Comparison of ENCODE assay signal across 8 mouse cellular contexts in the genomic region with DNA sequence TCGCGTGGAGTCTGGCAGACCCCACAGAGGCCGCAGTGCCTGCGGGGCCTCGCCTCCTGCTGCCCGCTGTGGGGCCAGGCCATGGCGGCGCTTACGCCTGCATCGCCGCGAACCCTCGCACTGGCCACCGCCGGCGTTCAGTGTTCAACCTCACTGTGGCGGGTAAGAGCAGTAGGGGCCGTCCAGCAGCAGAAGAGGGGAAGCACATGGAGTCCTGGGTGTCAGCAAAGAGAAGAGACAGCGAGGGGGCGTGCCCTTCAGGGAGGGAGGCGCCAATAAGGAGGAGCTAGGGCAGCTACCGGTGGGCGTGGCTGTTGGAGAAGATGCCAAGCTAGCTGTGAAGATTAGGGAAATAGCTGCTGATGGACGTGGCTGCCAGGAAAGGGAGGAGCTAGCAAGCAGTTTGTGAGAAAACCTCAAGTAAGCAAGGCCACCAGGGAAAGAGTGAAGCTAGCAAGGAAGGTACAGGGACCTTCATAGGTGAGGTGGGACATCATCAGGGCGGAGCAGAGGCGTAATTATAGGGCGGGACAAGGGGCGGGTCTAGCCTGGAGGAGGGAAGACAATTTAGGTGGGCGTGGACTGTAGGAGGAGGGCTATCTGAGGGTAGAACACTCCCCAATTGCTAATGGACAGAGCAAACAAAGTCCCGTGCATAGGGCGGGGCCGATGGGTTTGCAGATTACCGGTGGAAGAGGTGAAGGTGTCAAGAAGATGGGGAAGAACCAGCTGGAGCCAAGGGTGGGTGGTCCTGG. TPM values are rescaled to one million over a fixed set of nuclear protein-coding genes. Genes with fewer than 3 reads are reported as not detected.
DNase-seq lines count a peak whose midpoint lies in the region; ATAC-seq and TF ChIP-seq lines count a peak whose summit lies in the region.

No protein-coding gene starts in this region.

- H3K27ac ChIP-seq in embryonic facial prominence, embryonic 12.5 days, result no peak overlapping the region
- H3K27ac ChIP-seq in intestine, postnatal 0 days (ENCODE audit: low read depth, low read length), result no peak overlapping the region; the same call in 1 of the 2 replicates
- no peak overlapping the region for H3K27ac ChIP-seq in limb, embryonic 12.5 days
- peak overlapping the region; percentile 46; the same call in 1 of the 2 replicates for H3K27ac ChIP-seq in midbrain, embryonic 14.5 days (replicated peaks; ENCODE audit: low read depth, low read length)

- peak; percentile 95 for DNase-seq in 416B (ENCODE audit: low read depth)
- DNase-seq in adrenal gland, postnatal 36 days, result peak; percentile 88 to 92
- DNase-seq in midbrain, embryonic 14.5 days, result peak; percentile 89
- DNase-seq in spleen, adult 12 weeks (ENCODE audit: low spot score), result peak; percentile 81

- ATAC-seq in embryonic facial prominence, embryonic 12.5 days (ENCODE audit: insufficient number of reproducible peaks, insufficient read depth, low FRiP score, low TSS enrichment), result peak; percentile 83
- peak; percentile 78 for ATAC-seq in granulocyte monocyte progenitor cell, adult 5-6 weeks (replicated peaks; ENCODE audit: poor library complexity, severe bottlenecking)
- ATAC-seq in intestine, postnatal 0 days, result peak; percentile 83
- ATAC-seq in limb, embryonic 12.5 days (ENCODE audit: insufficient number of reproducible peaks, insufficient read depth, low FRiP score, low TSS enrichment, low read depth), result peak; percentile 73
- peak; percentile 78 for ATAC-seq in midbrain, embryonic 14.5 days (ENCODE audit: low FRiP score, low TSS enrichment)

- WGBS in embryonic facial prominence, embryonic 12.5 days, result under 1% methylated on average over 33 of the region's 33 CpGs
- 1% methylated on average over 33 of the region's 33 CpGs for WGBS in intestine, postnatal 0 days
- WGBS in limb, embryonic 12.5 days, result under 1% methylated on average over 33 of the region's 33 CpGs
- WGBS in midbrain, embryonic 14.5 days, result under 1% methylated on average over 33 of the region's 33 CpGs

- peak overlapping the region; percentile 67 for H3K4me2 ChIP-seq in embryonic facial prominence, embryonic 12.5 days (replicated peaks)
- H3K4me2 ChIP-seq in intestine, postnatal 0 days (replicated peaks; ENCODE audit: low read depth), result peak overlapping the region; percentile 97
- H3K4me2 ChIP-seq in limb, embryonic 12.5 days, result peak overlapping the region; percentile 82
- peak overlapping the region; percentile 75 for H3K4me2 ChIP-seq in midbrain, embryonic 14.5 days (ENCODE audit: low read length)

- TF ChIP-seq CTCF in intestine, postnatal 0 days (IDR thresholded peaks at IDR 0.05; ENCODE audit: low read depth), result peak; percentile 62

- H3K36me3 ChIP-seq in embryonic facial prominence, embryonic 12.5 days, result no peaks in the 10 kb centered on the region
- H3K36me3 ChIP-seq in intestine, postnatal 0 days (ENCODE audit: control insufficient read depth, insufficient read depth), result no peaks in the 10 kb centered on the region; the same call in 1 of the 2 replicates
- no peaks in the 10 kb centered on the region for H3K36me3 ChIP-seq in limb, embryonic 12.5 days
- no peaks in the 10 kb centered on the region for H3K36me3 ChIP-seq in midbrain, embryonic 14.5 days (ENCODE audit: control insufficient read depth, insufficient read depth, low read length)

- H3K9me3 ChIP-seq in embryonic facial prominence, embryonic 12.5 days, result no peaks in the 10 kb centered on the region
- H3K9me3 ChIP-seq in intestine, postnatal 0 days (ENCODE audit: control insufficient read depth), result no peaks in the 10 kb centered on the region
- H3K9me3 ChIP-seq in limb, embryonic 12.5 days, result no peaks in the 10 kb centered on the region
- no peaks in the 10 kb centered on the region for H3K9me3 ChIP-seq in midbrain, embryonic 14.5 days (ENCODE audit: control insufficient read depth, low read length)

- H3K9ac ChIP-seq in embryonic facial prominence, embryonic 12.5 days, result no peak overlapping the region; the same call in 1 of the 2 replicates
- peak overlapping the region; percentile 51 for H3K9ac ChIP-seq in intestine, postnatal 0 days (ENCODE audit: low read depth, low read length)
- H3K9ac ChIP-seq in limb, embryonic 12.5 days (replicated peaks), result peak overlapping the region; percentile 44; the same call in 1 of the 2 replicates
- peak overlapping the region; percentile 49 for H3K9ac ChIP-seq in midbrain, embryonic 14.5 days (replicated peaks; ENCODE audit: low read length)

- H3K27me3 ChIP-seq in embryonic facial prominence, embryonic 12.5 days, result peaks cover 19% of the 10 kb centered on the region; the same call in 1 of the 2 replicates
- no peaks in the 10 kb centered on the region for H3K27me3 ChIP-seq in intestine, postnatal 0 days (replicated peaks; ENCODE audit: control insufficient read depth, insufficient read depth, low read length)
- peaks cover 46% of the 10 kb centered on the region for H3K27me3 ChIP-seq in limb, embryonic 12.5 days
- H3K27me3 ChIP-seq in midbrain, embryonic 14.5 days (ENCODE audit: control insufficient read depth, insufficient read depth, low read length), result no peaks in the 10 kb centered on the region

- H3K4me3 ChIP-seq in embryonic facial prominence, embryonic 12.5 days, result peak overlapping the region; percentile 40
- peak overlapping the region; percentile 51 for H3K4me3 ChIP-seq in intestine, postnatal 0 days (ENCODE audit: low read depth, low read length)
- peak overlapping the region; percentile 48 for H3K4me3 ChIP-seq in limb, embryonic 12.5 days (replicated peaks)
- H3K4me3 ChIP-seq in midbrain, embryonic 14.5 days (replicated peaks; ENCODE audit: low read depth, low read length), result peak overlapping the region; percentile 40

- H3K4me1 ChIP-seq in embryonic facial prominence, embryonic 12.5 days, result 0 out of 2 replicates have a peak, but pooled peaks cover 4% of the 10 kb centered on the region
- no peaks in the 10 kb centered on the region for H3K4me1 ChIP-seq in intestine, postnatal 0 days (replicated peaks; ENCODE audit: control insufficient read depth, insufficient read depth, low read length)
- peaks cover 17% of the 10 kb centered on the region; the same call in 1 of the 2 replicates for H3K4me1 ChIP-seq in limb, embryonic 12.5 days (replicated peaks)
- peaks cover 10% of the 10 kb centered on the region; the same call in 1 of the 2 replicates for H3K4me1 ChIP-seq in midbrain, embryonic 14.5 days (ENCODE audit: control insufficient read depth, insufficient read depth, low read length)

RNA-seq across cellular contexts. Expression of a gene that starts 2.6 kb away (rescaled TPM):
- total RNA-seq in adrenal gland, postnatal 36 days (2021), result 1 to 10 TPM; 1.5 to 1.7 TPM
- 5.2 and 6.7 TPM in 2 replicates for polyA plus RNA-seq in embryonic facial prominence, embryonic 12.5 days (2016; fragmentation: Nextera tagmentation; extraction: Ambion mirVana)
- 5.9 and 10.4 TPM in 2 replicates for total RNA-seq in granulocyte monocyte progenitor cell, adult 5-6 weeks (2014; fragmentation: Nextera tagmentation)
- total RNA-seq in granulocyte monocyte progenitor cell, adult 5-6 weeks (2017), result 4.3 and 4.4 TPM in 2 replicates
- polyA plus RNA-seq in intestine, postnatal 0 days (2015; fragmentation: Nextera tagmentation; extraction: Ambion mirVana), result 4.5 and 5.3 TPM in 2 replicates
- 1.8 and 3.7 TPM in 2 replicates for polyA plus RNA-seq in limb, embryonic 12.5 days (2016; fragmentation: Nextera tagmentation; extraction: Ambion mirVana)
- polyA plus RNA-seq in midbrain, embryonic 14.5 days (2014; fragmentation: Nextera tagmentation; extraction: Ambion mirVana), result 8.0 and 12.5 TPM in 2 replicates

RNA-seq across cellular contexts. Expression of a gene that starts 21.6 kb away (rescaled TPM):
- total RNA-seq in adrenal gland, postnatal 36 days (2021), result 1 to 10 TPM in 1 of 2 experiments, not detected in 1; 1.2 TPM
- polyA plus RNA-seq in embryonic facial prominence, embryonic 12.5 days (2016; fragmentation: Nextera tagmentation; extraction: Ambion mirVana), result 0.38 and 0.90 TPM in 2 replicates
- 0.43 TPM in 1 of 2 replicates, not detected in the other for total RNA-seq in granulocyte monocyte progenitor cell, adult 5-6 weeks (2014; fragmentation: Nextera tagmentation)
- total RNA-seq in granulocyte monocyte progenitor cell, adult 5-6 weeks (2017), result 5.7 TPM in 1 of 2 replicates, not detected in the other
- polyA plus RNA-seq in intestine, postnatal 0 days (2015; fragmentation: Nextera tagmentation; extraction: Ambion mirVana), result 0.23 and 0.24 TPM in 2 replicates
- 1.1 TPM in 1 of 2 replicates, not detected in the other for polyA plus RNA-seq in limb, embryonic 12.5 days (2016; fragmentation: Nextera tagmentation; extraction: Ambion mirVana)
- polyA plus RNA-seq in midbrain, embryonic 14.5 days (2014; fragmentation: Nextera tagmentation; extraction: Ambion mirVana), result not detected in 2 replicates

RNA-seq across cellular contexts. Expression of a gene that starts 21.6 kb away (rescaled TPM):
- total RNA-seq in adrenal gland, postnatal 36 days (2021), result 100 to 1,000 TPM; 504 to 548 TPM
- polyA plus RNA-seq in embryonic facial prominence, embryonic 12.5 days (2016; fragmentation: Nextera tagmentation; extraction: Ambion mirVana), result 237 and 240 TPM in 2 replicates
- 485 and 520 TPM in 2 replicates for total RNA-seq in granulocyte monocyte progenitor cell, adult 5-6 weeks (2014; fragmentation: Nextera tagmentation)
- total RNA-seq in granulocyte monocyte progenitor cell, adult 5-6 weeks (2017), result 676 and 828 TPM in 2 replicates
- polyA plus RNA-seq in intestine, postnatal 0 days (2015; fragmentation: Nextera tagmentation; extraction: Ambion mirVana), result 813 and 825 TPM in 2 replicates
- polyA plus RNA-seq in limb, embryonic 12.5 days (2016; fragmentation: Nextera tagmentation; extraction: Ambion mirVana), result 236 and 240 TPM in 2 replicates
- 101 and 120 TPM in 2 replicates for polyA plus RNA-seq in midbrain, embryonic 14.5 days (2014; fragmentation: Nextera tagmentation; extraction: Ambion mirVana)

RNA-seq across cellular contexts. Expression of a gene that starts 24.4 kb away (rescaled TPM):
- total RNA-seq in adrenal gland, postnatal 36 days (2021), result 1 to 10 TPM; 1.3 to 1.5 TPM
- 1.9 and 2.0 TPM in 2 replicates for polyA plus RNA-seq in embryonic facial prominence, embryonic 12.5 days (2016; fragmentation: Nextera tagmentation; extraction: Ambion mirVana)
- not detected in 2 replicates for total RNA-seq in granulocyte monocyte progenitor cell, adult 5-6 weeks (2014; fragmentation: Nextera tagmentation)
- not detected in 2 replicates for total RNA-seq in granulocyte monocyte progenitor cell, adult 5-6 weeks (2017)
- polyA plus RNA-seq in intestine, postnatal 0 days (2015; fragmentation: Nextera tagmentation; extraction: Ambion mirVana), result 0.20 TPM in 2 replicates
- 1.4 and 1.7 TPM in 2 replicates for polyA plus RNA-seq in limb, embryonic 12.5 days (2016; fragmentation: Nextera tagmentation; extraction: Ambion mirVana)
- polyA plus RNA-seq in midbrain, embryonic 14.5 days (2014; fragmentation: Nextera tagmentation; extraction: Ambion mirVana), result 8.8 and 12.1 TPM in 2 replicates

RNA-seq across cellular contexts. Expression of a gene that starts 24.9 kb away (rescaled TPM):
- total RNA-seq in adrenal gland, postnatal 36 days (2021), result not detected
- not detected in 2 replicates for polyA plus RNA-seq in embryonic facial prominence, embryonic 12.5 days (2016; fragmentation: Nextera tagmentation; extraction: Ambion mirVana)
- total RNA-seq in granulocyte monocyte progenitor cell, adult 5-6 weeks (2014; fragmentation: Nextera tagmentation), result 2.4 TPM in 1 of 2 replicates, not detected in the other
- 0.52 TPM in 1 of 2 replicates, not detected in the other for total RNA-seq in granulocyte monocyte progenitor cell, adult 5-6 weeks (2017)
- polyA plus RNA-seq in intestine, postnatal 0 days (2015; fragmentation: Nextera tagmentation; extraction: Ambion mirVana), result not detected in 2 replicates
- polyA plus RNA-seq in limb, embryonic 12.5 days (2016; fragmentation: Nextera tagmentation; extraction: Ambion mirVana), result not detected in 2 replicates
- polyA plus RNA-seq in midbrain, embryonic 14.5 days (2014; fragmentation: Nextera tagmentation; extraction: Ambion mirVana), result not detected in 2 replicates
